Mouse (Mus musculus) left cerebral cortex, postnatal 14 days (tissue): ENCODE data around the gene Ormdl2. TPM values are rescaled to one million over a fixed set of nuclear protein-coding genes. Genes with fewer than 3 reads are reported as not detected.

ENCODE experiments used
- DNase-seq, 2 experiments: peaks; one replicate each; pipeline ENCODE4 v3.0.0; 2021 to 2022; ENCODE audit warnings: low spot score in 2 of 2, mixed read lengths in 1 of 2
- intact Hi-C: fragments of 180-260 bp; cut with DNase I; formaldehyde crosslinking; loops from one replicate; pipeline ENCODE4 v1.15.1; 2025
- total RNA-seq, 2 experiments: library from RNA; stranded (reverse); gene quantifications; 2 replicates each; pipeline ENCODE4 v1.2.3; 2021

Ormdl2 gene
- total RNA-seq, 2 experiments from 2014 or later = 5.6 to 7.2 TPM

DNA sequence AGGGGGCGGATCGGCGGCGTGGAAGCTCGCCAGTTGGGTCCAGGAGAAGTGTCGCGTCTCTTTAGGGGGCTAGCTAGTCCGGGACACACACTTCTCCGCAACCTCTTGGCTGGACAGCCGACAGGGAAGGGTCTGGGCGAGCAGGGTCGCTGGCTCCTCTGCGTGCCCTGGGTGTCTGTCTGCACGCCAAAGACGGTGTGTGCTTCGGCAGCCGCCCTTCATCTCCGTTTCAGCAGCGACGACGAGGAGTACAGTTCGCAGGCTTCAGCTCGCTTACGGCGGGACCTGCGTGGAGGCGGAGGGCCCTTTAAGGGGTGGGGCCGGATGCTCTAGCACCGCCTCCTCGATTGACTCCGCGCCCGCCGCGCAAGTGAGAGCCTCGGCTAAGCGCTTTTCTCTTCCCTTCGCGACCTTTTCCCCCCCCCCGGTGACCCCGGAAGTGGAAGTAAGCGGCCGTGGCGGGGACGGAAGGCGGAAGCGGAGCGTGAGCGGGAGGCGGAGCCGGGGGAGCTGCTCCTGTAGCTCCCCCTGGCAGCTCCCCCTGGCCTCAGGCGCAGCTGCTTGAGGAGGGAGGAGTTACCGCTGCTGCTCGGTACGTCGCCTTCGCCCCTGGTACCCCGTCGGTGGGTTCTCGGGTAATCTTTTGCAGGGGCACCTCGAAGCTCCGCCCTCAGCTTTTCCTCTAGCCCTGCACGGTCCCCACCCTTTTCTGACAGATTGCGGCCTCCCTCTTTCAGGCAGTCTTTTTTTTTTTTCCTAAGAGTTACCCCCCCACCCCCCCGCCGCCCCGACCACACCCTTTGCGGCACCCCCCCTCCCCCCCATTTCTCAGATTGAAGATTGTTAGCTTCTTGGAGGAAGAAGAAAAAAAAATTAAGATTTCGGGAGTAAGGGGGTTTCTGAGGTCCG, 16.1 kb downstream of the Ormdl2 start:
- peak; percentile 94 to 95 for DNase-seq
- intact Hi-C loops = loop anchor here (1.0 kb wide), 1 partner anchor 57 kb away; no protein-coding TSS in a partner anchor

DNA sequence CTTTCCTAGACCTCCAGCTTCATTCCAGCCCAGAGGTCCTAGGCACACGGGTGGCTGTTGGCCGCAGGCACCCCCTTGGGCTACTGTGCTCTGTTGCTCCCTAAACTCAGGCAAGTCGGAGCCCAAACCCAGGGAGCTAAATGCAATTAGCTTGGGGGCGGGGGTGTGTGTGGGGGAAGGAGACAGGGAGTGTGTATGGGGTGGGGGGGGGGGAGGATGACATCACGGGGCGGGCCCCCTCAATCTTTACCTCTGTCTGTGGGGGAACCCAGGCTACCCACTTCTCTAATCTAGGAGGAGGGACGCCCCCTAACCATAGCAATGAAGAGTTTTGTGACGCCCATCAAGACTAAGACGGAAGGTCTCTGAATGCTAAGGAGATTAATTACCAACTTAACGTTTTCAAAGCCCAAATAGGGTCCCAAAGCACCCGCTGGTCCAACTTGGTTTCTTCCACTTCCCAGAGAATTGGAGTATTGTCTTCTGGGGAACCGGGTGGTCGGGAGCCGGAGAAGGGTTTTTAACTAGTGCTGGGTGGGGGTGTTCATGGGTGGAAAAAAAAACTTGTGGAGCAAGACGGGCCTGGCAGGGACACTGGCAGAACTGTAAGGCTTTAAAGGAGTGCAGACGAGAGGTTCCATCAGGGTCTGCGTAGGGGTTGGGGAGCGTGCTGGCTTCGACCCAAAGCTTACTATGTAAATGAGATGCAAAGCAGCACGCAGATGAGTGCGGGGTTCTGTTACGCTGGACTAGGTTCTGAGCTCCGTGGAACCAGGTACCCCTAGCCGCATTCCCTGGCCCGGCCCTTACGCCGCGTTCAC, 17.0 kb downstream of the Ormdl2 start, which contains the start of gene Tmem198b:
Tmem198b (minus strand) TSS at position 100 of the 821 bp plus-strand sequence.
- DNase-seq = peak; percentile 69 to 80
- intact Hi-C loops = loop anchor here (1.0 kb wide), 1 partner anchor 56 kb away; no protein-coding TSS in a partner anchor

DNA sequence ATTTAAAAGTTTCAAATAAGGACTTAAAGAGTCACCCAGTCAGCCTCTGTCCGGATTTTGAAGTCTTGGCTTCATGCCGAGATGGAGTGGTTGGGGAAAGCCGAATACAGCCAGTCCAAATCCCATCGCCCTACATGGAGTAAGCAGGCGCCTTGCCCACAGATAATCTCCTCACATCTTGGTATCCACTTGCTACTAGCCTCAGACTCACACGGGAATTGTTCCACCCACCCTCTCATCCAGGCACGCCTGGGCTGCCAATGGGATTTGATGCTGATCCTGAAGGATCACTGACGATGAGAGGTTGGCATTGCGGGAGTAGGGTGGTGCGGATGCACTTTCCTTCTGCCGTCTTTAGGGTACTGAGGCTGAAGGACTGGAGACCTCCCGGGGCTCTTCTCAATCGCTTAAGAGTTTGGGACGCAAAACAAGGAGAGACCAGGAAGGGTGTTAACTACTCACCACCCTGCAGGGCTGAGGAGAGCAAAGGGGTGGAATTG, 17.6 kb downstream of the Ormdl2 start, which contains the start of gene Dnajc14:
Dnajc14 (plus strand) TSS at position 292 of the 500 bp plus-strand sequence.
- intact Hi-C loops = no loop called here
- DNase-seq = peak; percentile 71 to 89

DNA sequence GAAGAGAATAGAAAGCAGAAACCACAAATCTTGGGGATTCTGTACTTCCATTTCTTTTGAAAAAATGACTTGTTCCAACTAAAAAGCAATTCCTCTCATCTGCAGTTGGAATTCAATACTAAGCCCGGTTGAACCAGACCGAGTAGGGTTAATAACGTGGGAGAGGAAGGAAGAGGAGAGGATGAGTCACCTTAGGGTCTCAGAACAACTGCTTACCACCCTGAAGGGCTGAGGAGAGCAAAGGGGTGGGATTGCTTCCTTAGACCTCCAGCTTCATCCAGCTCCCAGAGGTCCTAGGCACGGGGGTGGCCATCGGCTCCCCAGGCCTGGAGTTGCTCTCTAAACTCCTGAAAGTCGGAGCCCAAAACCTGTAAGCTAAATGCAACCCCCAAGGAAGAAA, 18.1 kb downstream of the Ormdl2 start:
- no peak for DNase-seq
- intact Hi-C loops = no loop called here

DNA sequence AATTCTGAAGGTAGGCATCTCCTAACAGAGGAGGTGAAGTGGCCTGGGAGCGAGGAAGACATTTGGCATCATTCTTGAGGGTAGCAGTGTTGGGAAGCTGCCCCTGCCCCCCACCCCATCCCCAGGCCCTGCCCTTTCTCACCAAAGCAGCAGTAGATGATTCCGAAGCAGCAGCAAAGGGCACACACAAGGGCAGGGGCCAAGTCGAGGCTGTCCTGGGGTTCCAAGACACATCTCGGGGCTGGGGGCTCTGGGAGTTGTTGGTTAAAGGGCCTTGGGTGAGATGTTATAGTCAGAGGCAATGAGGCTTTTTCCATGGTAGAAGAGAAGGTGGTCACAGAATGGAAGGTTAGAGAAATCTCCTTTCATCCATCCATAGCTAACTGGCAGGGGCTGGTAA, 18.5 kb downstream of the Ormdl2 start:
- intact Hi-C loops = no loop called here
- no peak for DNase-seq

DNA sequence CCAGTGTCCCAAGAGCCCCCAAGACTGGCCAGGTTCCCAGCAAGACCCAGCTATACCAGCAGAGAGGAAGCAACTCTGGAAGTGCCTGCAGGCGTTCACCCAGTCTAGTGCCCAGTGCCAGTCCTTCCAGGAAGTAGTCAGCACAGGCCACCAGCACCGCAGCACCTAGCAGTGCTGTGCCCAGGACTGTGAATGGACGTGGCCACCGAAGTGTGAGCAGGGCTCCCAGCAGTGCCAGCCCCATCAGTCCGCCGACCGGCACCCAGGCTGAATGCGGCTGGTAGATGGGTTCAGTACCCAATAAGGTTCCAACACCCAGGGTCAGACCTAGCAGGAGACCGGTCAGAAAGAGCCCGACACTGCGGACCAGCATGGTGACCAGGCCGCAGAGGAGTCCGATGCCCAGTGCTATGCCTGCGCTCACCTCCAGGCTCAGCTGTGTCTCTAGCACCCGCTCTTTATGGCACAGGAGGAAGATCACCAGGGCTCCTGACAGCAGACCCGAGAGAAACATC, 19.4 kb downstream of the Ormdl2 start:
- DNase-seq = no peak
- intact Hi-C loops = no loop called here

DNA sequence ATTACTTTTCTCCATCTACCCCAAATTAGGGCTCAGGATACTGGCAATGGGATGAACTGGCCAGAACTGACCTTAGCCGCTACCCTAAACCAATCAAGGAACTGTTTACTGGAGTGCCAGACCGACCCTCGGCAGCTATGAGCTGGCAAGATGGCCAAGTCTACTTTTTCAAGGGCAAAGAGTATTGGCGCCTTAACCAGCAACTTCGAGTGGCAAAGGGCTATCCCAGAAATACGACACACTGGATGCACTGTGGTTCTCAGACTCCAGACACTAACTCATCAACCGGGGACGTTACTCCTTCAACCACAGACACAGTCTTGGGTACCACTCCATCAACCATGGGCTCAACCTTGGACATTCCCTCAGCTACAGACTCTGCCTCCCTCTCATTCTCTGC, 22.8 kb downstream of the Ormdl2 start:
- intact Hi-C loops = no loop called here
- no peak for DNase-seq

DNA sequence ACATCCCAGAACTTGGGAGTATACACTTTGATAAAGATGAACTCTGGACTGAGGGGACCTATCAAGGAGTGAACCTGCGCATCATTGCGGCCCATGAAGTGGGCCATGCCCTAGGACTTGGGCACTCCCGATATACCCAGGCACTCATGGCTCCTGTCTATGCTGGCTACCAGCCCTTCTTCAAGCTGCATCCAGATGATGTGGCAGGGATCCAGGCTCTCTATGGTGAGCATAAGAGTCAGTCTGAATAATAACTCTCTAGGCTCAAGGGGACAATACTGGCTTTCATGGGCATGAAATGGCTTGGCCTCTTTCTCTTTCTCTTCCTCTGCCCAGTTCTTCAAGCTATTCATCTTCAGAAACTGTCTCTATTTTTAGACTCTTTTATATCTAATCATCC, 25.9 kb downstream of the Ormdl2 start:
- intact Hi-C loops = no loop called here
- DNase-seq = no peak

DNA sequence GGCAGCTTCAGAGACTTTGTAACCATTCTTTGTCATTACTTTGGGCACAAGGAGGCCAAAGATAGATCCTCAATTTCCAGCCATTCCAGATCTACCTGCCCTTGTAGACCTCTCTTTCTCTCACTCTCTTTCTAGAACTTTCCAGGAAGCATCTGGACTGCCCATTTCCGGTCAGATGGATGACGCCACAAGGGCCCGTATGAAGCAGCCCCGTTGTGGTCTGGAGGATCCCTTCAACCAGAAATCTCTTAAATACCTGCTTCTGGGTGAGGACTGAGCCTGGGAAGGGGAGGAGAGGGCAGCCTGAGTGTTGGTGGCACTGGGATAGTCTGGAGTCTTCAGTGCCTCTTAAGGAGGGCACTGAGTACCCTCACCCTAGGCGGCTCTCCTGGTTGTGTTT, 27.1 kb downstream of the Ormdl2 start:
- DNase-seq = no peak
- intact Hi-C loops = no loop called here

DNA sequence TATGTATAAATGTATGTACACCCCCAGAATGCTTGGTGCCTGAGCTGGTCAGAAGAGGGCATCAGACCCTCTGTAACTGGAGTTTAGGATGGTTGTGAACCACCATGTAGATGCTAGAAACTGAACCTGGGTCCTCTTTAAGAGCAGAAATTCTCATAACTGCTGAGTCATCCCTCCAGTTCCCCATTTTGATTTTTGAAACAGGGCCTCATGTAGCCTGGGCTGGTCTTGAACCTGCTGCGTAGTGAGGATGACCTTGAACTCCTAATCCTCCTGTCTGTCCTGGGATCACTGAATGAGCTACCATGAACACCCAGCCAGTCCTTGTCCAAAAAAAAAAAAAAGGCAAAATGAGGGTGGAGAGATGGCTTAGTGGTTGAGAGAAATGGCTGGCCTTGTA, 28.2 kb downstream of the Ormdl2 start:
- intact Hi-C loops = no loop called here
- no peak for DNase-seq

DNA sequence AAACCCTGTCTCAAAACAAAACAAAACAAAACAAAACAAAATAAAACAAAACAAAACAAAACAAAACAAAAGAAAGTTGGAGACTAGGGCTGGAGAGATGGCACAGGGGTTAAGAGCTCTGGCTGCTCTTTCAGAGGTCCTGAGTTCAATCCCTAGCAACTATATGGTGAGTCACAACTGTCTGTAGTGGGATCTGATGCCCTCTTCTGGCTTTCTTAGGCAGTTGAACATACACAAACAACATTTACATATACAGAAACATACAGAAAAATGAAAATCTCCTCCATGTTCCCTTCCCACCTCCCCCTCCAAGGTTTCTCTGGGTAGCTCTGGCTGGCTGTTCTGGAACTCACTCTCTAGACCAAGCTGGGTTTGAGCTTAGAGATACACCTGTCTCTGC, 29.4 kb downstream of the Ormdl2 start:
- no peak for DNase-seq
- intact Hi-C loops = no loop called here

DNA sequence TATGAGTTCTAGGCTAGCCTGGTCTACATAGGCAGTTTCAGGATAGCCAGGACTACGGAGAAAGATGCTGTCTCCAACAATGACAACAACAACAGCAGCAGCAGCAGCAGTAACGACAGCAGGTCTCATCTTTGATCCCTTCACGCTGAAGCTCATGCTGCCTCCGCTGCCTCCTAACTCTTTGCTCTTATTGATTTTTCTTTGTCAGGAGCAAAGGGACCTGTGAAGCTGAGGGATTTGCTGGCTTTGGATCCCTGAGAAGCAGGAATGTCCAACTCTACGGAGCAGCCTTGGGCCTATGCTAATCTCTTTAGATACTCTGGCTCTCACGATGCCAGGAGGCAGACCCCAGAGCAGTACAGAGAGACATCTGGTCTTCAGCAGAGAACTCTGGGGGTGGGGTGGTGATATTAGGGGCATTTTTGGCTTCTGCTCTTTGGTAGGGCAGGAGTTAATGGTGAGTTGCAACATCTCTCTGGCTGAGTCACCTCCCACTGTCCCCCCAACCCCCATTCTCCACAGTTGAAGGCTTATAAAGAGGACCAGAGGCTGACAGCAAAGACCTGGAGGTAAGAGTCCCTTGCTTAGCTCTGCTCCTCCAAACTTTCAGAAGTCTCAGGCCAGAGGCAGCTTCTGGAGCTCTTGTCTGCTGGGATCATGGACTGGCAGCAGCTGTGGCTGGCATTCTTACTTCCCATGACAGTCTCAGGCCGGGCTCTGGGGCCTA, 30.9 kb downstream of the Ormdl2 start, which contains the start of gene Mmp19:
Mmp19 (plus strand) TSS at position 513 of the 727 bp plus-strand sequence.
- no peak for DNase-seq
- intact Hi-C loops = no loop called here

DNA sequence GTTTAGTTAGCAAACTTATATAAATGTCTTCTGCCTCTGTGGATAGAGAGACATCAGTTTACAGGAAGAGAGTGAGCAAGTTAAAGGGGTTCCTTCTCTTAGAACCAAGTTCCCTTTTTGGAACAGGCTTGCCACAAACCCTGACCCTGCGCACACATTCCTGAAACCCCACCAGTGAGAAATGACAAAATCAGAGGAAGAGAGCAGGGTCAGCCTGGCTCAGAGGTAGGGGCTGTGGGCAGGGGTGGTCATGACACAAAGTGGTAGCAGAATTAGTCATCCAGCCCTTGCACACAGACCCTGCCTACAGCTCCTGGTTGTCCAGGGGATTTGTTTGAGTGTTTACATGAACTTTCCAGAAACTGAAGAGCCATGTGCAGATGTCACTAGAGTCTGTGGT, 41.2 kb downstream of the Ormdl2 start:
- DNase-seq = no peak
- intact Hi-C loops = no loop called here

DNA sequence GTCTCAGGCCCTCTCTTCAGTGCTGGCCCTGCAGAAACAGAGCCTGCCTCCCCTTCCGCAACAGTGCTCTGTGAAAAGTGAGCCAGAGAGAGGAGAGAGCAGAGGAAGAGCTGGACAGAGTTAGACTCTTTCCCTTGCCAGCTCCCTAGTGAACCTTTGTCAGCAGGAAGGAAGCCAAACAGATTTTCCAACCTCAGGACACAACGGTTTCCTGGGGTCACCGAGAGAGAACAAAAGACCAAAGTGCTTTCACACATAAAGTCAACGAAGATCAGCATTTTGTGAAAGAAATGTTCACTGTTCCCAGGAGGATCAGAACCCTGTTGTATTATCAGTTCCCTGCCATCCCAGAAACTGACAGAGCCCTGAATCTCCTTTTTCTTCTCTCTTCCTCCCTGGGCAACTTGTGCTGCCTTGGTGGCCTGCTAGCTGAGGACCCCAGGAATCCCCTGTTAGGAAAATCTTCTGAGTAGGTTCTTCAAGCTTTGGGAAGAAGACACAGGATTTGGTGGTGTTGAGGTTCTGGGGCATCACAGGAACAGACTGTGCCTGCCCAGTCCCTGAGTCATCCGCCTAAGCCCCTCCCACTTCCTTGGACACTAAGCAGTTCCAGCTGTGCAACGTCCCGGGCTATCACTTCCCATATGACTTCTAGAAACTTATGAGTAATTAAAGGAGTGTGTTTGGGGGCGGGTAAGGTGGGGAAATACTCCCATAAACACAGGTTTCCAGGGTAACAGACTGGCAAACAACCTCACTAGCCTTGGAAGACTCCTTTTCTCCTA, 42.2 kb downstream of the Ormdl2 start:
- peak in 1 of 2 experiments; percentile 17 for DNase-seq
- intact Hi-C loops = no loop called here

DNA sequence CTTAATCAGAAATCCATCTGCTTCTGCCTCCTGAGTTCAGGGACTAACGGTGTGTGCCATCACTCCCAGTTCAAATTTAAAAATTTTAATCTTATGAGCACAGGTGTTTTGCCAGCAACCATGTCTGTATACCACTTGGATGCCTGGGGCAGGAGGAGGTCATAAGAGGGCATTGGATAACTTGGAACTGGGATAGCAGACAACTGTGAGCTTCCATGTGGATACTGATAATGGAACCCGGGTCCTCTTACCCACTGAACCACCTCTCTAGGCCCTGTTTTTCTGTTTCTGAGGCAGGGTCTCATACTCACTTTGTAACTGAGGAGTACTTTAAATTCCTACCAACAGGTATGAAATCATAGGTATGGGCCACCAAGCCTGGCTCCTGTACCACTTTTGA, 43.0 kb downstream of the Ormdl2 start:
- intact Hi-C loops = no loop called here
- no peak for DNase-seq

DNA sequence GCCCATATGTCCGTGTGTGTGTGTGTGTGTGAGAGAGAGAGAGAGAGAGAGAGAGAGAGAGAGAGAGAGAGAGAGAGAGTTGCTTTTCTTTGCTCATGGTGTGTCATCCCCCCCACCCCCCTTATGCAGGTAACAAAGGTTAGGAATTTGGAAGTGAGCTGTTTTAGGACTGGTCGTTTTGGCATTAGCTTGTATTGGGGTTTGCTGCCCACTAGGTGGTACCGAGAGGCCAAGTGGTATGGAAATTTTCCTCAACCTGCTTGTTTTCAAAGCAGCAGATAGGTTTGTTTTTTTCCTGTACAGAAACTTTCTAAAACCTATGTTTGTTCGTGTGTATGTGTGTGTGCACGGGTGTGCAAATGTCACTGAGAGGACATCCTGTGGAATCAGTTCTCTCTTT, 47.8 kb downstream of the Ormdl2 start:
- intact Hi-C loops = no loop called here
- DNase-seq = no peak

DNA sequence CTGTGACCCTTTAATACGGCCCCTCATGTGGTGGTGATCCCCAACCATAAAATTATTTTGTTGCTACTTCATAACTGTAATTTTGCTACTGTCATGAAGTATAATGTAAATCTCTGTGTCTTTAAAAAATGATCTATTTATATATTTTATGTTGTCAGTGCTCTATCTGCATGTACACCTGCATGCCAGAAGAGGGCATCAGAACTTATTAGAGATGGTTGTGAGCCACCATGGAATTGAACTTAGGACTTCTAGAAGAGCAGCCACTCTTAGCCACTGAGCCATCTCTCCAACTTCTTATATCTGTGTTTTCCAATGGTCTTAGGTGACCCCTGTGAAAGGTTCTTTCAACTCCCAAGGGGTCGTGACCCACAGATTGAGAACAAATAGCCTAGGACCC, 48.5 kb downstream of the Ormdl2 start:
- DNase-seq = no peak
- intact Hi-C loops = no loop called here
